Mouse (Mus musculus): Measurements from ENCODE around the gene Usb1. TPM values are rescaled to one million over a fixed set of nuclear protein-coding genes. Genes with fewer than 3 reads are reported as not detected.

Usb1 gene
- total and polyA plus RNA-seq, 3 experiments = 36.2 to 52.5 TPM; not detected in 1

DNA sequence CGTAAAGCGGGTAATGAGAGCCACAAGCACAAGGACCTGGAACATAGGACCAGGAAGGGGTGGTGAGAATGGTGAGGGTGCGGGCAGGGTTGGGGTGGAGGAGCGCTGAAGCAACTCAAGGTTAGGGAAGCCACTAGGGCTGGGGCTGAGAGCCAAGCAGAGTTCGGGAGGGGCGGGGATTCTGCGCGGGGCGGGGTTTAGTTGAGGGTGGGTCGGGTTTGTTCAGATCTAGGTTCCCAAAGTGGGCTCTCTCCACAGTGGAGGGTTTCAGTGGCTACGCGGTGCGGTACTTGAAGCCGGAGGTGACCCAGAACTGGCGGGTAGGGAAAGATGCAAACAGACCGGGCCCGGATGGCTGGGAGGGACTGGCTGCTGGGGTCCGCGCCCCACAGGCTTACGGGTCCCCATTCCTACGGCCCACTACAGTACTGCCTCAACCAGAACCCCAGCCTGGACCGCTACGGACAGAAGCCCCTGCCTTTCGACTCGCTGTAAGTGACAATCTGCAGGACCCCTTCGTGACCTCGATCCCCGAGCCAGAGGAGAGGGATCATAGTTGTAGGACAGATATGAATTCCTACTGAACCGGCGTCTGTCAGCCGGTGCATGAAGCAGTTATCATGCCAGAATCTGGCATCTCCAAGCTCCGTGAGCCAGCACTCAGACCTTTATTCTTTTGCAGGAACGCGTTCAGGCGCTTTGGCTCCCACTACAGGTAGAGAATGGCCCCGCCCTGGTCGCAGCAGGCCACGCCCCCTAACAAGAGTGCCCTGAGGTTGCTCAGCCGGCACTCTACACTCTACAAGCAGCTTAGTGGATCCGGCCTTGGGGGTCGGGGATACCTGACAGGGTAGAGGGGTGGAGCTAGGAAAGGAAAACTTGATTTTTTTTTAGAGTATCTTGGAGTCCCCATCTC, 11.6 kb upstream of the Usb1 start:
- H3K27me3 ChIP-seq (ENCODE audit: control insufficient read depth in 1 of 2, insufficient read depth in 2 of 2, low read length in 2 of 2) = peaks cover 0 to 2% of the 10 kb centered on the region in 2 experiments; a peak in 3 of 4 replicates

DNA sequence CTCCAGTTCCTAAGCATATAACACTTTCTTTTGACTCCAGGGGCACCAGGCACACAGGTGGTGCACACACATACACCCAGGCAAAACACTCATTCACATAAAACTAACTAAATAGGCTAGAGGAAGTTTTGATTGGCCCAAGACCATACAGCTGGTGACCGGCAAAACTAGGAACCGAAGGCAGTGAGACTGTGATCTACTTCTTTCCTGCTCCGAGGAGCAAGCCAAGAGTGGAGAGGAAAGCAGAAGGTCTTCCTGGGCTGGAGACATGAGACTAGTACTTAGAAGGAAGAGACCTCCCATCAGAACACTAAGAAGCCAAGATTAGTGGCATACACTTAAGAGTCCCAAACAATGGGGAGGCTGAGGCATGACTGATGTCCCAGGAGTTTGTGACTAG, 8.9 kb upstream of the Usb1 start:
- Histone ChIP-seq H3K4me3 (ENCODE audit: control insufficient read depth in 1 of 2, insufficient read depth in 1 of 2, low read depth in 2 of 2, low read length in 2 of 2) (no peak overlapping the region), H3K27me3 (ENCODE audit: control insufficient read depth in 1 of 2, insufficient read depth in 2 of 2, low read length in 2 of 2) (peaks cover 0 to under 1% of the 10 kb centered on the region in 2 experiments; a peak in 3 of 4 replicates), H3K27ac (ENCODE audit: control insufficient read depth, low read depth, low read length) (no peak overlapping the region), H3K9ac (ENCODE audit: control insufficient read depth, low read depth, low read length, poor library complexity, severe bottlenecking) (no peak overlapping the region), H3K79me2 (ENCODE audit: control insufficient read depth, insufficient read depth, low read length, poor library complexity) (no peaks in the 10 kb centered on the region), H3K4me1 (ENCODE audit: control insufficient read depth in 1 of 2, insufficient read depth in 2 of 2, low read length in 2 of 2) (no peaks in the 10 kb centered on the region), H3K9me3 (replicated peaks; ENCODE audit: insufficient read depth, low read length) (no peaks in the 10 kb centered on the region), H3K36me3 (ENCODE audit: control insufficient read depth in 1 of 2, insufficient read depth in 2 of 2, low read length in 2 of 2) (no peaks in the 10 kb centered on the region)
- DNase-seq (ENCODE audit: low read depth, low spot score) = no peak
- no peak for TF ChIP-seq HCFC1 (IDR thresholded peaks at IDR 0.05; ENCODE audit: low read depth, low read length)
- no peak for TF ChIP-seq GATA1 (IDR thresholded peaks at IDR 0.05; ENCODE audit: low read depth, low read length)
- no peak for TF ChIP-seq KAT2A (conservative IDR thresholded peaks at IDR 0.05; ENCODE audit: low read depth, low read length)
- TF ChIP-seq MAZ (IDR thresholded peaks at IDR 0.05; ENCODE audit: low read depth, low read length) = no peak
- no peak for TF ChIP-seq USF2 (IDR thresholded peaks at IDR 0.05; ENCODE audit: borderline replicate concordance in 1 of 2, insufficient read depth in 1 of 2, low read depth in 1 of 2, low read length in 2 of 2)
- TF ChIP-seq BHLHE40 (IDR thresholded peaks at IDR 0.05; ENCODE audit: borderline replicate concordance, low read depth, low read length) = no peak
- TF ChIP-seq MYB (IDR thresholded peaks at IDR 0.05; ENCODE audit: low read depth, low read length) = no peak
- no peak for TF ChIP-seq CTCF (IDR thresholded peaks at IDR 0.05 in 2 of 3, conservative IDR thresholded peaks at IDR 0.05 in 1 of 3; ENCODE audit: control insufficient read depth in 1 of 3, insufficient read depth in 1 of 3, low read depth in 2 of 3, low read length in 3 of 3, poor library complexity in 1 of 3, severe bottlenecking in 1 of 3)
- TF ChIP-seq MYC (IDR thresholded peaks at IDR 0.05; ENCODE audit: low read depth, low read length) = no peak
- no peak for TF ChIP-seq RCOR1 (IDR thresholded peaks at IDR 0.05; ENCODE audit: low read depth, low read length)
- TF ChIP-seq RAD21 (IDR thresholded peaks at IDR 0.05; ENCODE audit: low read depth, low read length) = no peak
- TF ChIP-seq TCF12 (IDR thresholded peaks at IDR 0.05; ENCODE audit: low read depth, low read length) = no peak
- no peak for TF ChIP-seq ELF1 (IDR thresholded peaks at IDR 0.05; ENCODE audit: low read depth, low read length)
- TF ChIP-seq SMC3 (IDR thresholded peaks at IDR 0.05; ENCODE audit: low read depth, low read length) = no peak
- TF ChIP-seq POLR2AphosphoS2 (IDR thresholded peaks at IDR 0.05; ENCODE audit: low read length) = no peak
- TF ChIP-seq JUND (IDR thresholded peaks at IDR 0.05; ENCODE audit: low read depth, low read length) = no peak

More for the DNA sequence above, 11.6 kb upstream of the Usb1 start:
- H3K4me1 ChIP-seq (ENCODE audit: control insufficient read depth in 1 of 2, insufficient read depth in 2 of 2, low read length in 2 of 2) = no peaks in the 10 kb centered on the region
- H3K36me3 ChIP-seq (ENCODE audit: control insufficient read depth in 1 of 2, insufficient read depth in 2 of 2, low read length in 2 of 2) = no peaks in the 10 kb centered on the region
- no peak for TF ChIP-seq ZC3H11A (IDR thresholded peaks at IDR 0.05; ENCODE audit: low read depth, low read length)
- H3K79me2 ChIP-seq (ENCODE audit: control insufficient read depth, insufficient read depth, low read length, poor library complexity) = no peaks in the 10 kb centered on the region
- H3K4me3 ChIP-seq (ENCODE audit: control insufficient read depth in 1 of 2, insufficient read depth in 1 of 2, low read depth in 2 of 2, low read length in 2 of 2) = no peak overlapping the region
- DNase-seq (ENCODE audit: low read depth, low spot score) = no peak
- H3K9me3 ChIP-seq (replicated peaks; ENCODE audit: insufficient read depth, low read length) = no peaks in the 10 kb centered on the region
- no peak overlapping the region for H3K9ac ChIP-seq (ENCODE audit: control insufficient read depth, low read depth, low read length, poor library complexity, severe bottlenecking)
- no peak overlapping the region for H3K27ac ChIP-seq (ENCODE audit: control insufficient read depth, low read depth, low read length)

All from MEL (cell line).